Mouse (Mus musculus) liver, adult (tissue): Measurements from ENCODE around the gene Rec8.

Experiments used
- GATA4 ChIP-seq: IDR thresholded peaks from 2 replicates; pipeline ENCODE4 v1.6.1; 2014; ENCODE audit warnings: mild to moderate bottlenecking, low read length; ENCODE audit not compliant: insufficient replicate concordance

The Rec8 gene

DNA sequence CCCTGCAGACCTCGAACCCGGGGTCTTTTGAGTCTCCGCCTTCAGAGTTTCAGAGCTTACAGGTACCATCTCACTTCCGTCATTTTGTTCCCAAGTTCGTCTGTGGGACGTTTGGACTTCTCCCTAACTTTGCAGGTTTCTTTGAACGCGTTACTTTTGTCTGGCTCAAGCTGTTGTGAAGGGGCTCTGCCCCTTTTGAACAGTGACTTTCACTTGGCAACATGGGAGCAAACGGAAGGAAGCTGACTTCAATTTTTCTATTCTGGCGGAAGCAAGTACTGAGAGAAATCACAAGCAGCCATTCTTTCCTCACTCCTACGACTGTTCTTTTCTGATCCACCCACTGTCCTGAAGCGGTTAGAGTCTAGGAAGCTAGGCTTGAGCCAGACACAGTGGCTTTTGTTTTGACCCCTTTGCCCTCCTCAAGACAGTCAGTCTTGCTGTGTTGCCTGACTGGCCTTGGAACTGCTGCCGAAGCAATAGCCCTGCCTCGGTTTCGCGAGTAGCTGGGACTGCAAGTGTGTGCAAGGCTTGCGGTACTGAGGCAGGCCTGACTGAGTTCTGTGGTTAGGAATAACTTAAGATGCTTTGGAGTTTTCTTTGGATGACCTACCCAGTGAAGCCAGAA lies 26.5 kb downstream of the Rec8 start:
- TF ChIP-seq GATA4: no peak

DNA sequence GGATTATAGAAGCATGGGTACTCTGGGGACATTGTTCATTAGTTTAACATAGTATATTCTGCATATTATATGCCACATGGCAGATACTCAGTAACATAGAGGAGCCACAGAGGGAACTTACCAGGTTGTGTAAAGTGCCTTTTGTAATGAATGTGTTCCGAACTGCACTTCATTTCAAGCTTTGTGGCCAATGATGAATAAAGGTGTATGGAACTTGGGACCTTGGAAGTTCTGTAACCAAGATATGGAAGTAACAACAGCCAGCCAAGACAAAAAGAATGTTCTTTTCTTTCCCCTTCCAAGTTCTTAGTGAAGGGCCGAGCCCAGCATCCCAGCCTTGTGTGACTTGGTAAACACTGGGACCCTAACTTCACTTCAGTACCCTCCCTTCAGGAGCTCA lies 32.0 kb downstream of the Rec8 start, which contains the start of gene Tssk4:
Tssk4 (plus strand) TSS at position 301 of the 400 bp plus-strand sequence.
- TF ChIP-seq GATA4: no peak

DNA sequence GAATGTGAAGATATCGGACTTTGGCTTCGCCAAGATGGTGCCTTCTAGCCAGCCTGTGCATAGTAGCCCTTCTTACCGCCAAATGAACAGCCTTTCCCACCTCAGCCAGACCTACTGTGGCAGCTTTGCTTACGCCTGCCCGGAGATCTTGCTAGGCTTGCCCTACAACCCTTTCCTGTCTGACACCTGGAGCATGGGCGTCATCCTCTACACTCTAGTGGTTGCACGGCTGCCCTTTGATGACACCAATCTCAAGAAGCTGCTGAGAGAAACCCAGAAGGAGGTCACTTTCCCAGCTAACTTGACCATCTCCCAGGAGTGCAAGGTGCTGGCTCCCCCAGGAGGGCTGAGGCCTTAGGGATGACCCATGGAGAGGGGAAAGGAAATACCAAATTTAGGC lies 33.7 kb downstream of the Rec8 start:
- TF ChIP-seq GATA4: no peak

DNA sequence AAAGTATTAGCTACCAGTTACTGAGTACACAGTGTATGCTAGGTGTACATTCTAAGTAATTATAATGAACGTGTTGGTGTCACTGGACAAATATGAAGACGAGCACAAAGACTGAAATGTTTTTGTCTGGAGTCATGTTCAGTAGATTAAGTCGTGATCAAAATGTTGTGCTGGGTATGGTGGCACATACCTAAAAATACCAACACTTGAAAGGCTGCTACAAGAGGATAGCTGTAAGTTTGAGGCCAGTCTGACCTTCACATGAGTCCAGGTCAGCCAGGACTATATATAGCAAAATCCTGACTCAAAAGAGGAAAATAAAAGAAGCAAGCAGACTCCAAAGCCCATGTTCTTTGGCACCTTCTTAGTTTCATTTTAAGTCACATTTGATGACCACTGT lies 39.1 kb downstream of the Rec8 start:
- no peak for TF ChIP-seq GATA4

DNA sequence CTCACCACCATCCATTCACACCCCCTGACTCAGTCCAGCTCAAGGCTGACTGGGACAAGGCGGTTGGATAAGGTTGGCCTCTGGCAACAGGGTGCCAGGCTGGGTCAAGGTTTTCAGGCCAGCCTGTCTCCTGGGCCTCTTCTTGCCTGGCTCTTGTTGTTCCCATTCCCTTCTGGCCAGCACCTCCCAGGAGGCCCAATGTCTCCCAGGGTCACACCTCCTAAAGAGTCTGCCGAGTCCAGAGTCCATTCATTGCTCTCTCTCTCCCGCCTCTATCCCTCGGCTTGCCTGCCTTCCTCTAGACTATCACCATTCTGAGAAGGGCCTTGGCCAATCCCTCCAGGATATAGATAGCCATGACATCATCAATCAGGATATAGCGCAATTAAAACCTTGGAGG lies 40.2 kb downstream of the Rec8 start:
- TF ChIP-seq GATA4: no peak

DNA sequence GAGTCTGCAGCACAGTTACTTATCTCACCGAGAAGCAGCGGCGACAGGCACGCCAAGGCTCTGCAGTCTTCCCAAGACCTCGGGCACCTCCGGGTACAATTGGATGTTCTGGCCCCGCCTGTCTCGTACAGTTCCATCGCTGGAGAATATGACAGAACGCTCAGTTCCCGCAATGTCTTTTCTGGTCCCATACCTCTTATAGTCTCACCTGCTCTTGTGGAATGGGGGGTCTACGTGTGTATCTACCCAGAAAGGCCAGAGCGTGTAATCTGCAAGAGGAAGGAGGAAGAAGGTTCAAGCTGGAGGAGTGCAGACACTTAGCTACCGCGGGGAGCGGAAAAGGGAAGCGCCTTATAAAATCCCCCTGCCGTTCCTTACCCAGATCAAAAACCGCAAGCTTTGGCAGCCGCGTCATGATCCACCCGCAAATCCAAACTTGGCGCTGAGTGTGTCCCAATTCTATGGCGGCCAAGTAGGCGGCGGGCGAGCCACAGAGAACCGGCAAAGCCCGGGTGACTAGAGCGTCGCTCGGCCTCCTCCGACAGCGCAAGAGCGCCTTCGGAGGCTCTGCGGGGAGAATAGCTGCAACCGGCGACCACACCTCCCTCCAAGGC lies 42.2 kb downstream of the Rec8 start, which contains the start of gene Mdp1:
Mdp1 (minus strand) TSS at position 549 of the 614 bp plus-strand sequence.
- TF ChIP-seq GATA4: no peak; the same call in 1 of the 2 replicates

DNA sequence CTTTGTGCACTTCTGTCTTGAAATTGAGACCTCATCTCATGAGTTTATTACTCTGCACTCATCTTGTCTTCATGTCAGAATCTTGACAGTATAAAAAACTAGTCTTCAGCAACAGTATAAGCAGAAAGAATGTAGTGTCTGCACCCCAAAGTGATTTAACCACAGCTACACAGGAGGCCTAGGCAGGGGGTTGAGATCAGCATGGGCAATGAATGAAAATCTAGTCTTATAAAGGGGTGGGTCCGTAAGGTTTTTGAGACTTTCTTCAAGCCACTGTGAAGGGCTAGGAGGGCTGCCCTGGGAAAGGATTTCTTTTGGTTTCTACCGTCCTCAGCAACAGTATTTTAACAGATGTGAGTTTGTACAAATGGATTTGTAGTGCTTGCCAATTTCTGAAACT lies 42.8 kb downstream of the Rec8 start:
- no peak for TF ChIP-seq GATA4

DNA sequence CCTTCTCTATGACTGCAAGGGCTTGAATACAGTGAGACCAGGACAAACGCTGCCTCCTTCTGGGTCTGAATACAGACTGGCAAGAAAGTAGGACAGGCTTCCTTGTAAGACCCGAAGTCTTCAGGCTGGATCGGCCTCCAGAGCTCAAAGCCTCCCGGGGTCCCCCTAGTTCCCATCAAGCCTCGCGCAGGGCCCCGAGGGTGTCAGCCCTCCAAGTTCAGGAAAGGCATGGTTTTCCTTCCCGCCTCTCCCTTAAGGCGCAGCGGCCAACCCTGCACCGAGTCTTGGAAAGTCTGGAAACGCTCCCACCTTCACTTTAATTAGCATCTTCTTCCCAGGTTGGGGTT lies 53.6 kb downstream of the Rec8 start:
- no peak for TF ChIP-seq GATA4

DNA sequence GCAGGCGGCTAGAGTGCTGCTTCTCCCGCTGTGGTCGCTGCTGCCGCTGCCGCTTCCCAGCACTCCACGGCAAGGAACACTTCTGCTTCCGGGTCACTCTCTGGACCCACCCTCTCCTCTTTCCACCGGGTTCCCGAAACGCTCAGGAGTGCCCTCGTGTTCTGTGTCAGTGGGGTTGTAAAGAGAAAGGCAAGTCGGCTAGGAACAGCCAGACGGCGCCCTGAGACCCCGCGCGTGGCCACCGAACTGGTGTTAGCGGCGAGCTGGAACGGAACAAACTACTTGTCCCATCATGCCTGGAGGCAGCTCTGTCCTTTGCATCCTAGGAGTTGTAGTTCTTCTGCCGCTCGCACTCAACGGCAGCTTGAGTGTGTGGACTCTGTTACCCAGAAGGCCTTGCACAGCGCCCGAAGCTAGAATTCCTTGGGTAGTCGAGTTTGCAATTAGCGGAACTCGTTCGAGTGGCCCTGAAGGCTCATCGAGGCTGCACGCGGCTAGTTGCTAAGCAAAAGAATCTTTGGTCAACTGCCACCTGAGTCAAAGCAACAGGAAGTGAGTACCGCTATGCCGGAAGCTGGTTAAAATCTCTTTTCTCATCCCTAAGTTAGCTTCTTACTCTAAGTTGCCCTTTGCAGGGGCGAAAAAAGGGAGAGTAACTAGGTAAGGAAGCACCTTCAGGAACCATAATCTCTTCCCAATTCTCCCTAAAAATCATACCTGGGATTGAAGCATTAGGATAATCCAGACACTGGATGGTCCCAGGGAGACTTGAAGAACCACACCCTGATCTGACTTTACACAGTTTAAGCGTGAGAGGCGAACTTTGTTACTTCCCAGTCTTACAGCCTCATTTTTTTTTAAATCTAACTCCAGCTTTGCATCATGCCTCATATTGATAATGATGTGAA lies 54.2 kb downstream of the Rec8 start, which contains the start of the genes Gmpr2 and Nedd8:
Gmpr2 (plus strand) TSS at position 109 of the 908 bp plus-strand sequence.
Nedd8 (minus strand) TSS at position 292 of the 908 bp plus-strand sequence.
- no peak for TF ChIP-seq GATA4

DNA sequence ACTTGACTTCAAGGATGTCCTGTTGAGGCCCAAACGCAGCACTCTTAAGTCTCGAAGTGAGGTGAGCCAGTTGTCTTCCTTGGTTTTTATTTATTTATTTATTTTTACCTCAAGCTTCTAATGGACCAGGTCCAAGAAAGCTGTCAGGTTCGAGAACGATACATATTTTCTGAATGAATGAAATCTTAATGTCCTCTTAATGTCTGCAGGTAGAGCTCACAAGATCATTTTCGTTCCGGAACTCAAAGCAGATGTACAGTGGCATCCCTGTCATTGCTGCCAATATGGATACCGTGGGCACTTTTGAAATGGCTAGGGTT lies 54.9 kb downstream of the Rec8 start:
- TF ChIP-seq GATA4: no peak
